In genomic region chr9:112560226-112560625, GRCm38 (mm10) we compare ENCODE assay signal across 22 mouse cellular contexts.
A peak's percentile ranks its signal among the peaks of the same experiment; 100 is the strongest.
DNase-seq lines count a peak whose midpoint lies in the region; ATAC-seq lines count a peak whose summit lies in the region.
"Had no signal": no experiment of that assay in that cellular context is flagged by ENCODE, and none has a peak within 500 bp of the region (broad histone marks: within the 10 kb centered on the region; RNA-seq: fewer than 3 reads in every experiment).

No protein-coding gene starts in this region.

- ATAC-seq in cerebellum, adult (ENCODE audit: insufficient number of reproducible peaks, low FRiP score, low TSS enrichment), result no peak
- no peak for ATAC-seq in frontal cortex, adult (ENCODE audit: low TSS enrichment)
- ATAC-seq: activated CD4-positive, CD25-positive, alpha-beta regulatory T cell, adult 4 months; CD4-positive, CD25-positive, alpha-beta regulatory T cell, adult 4 months; forebrain, embryonic 15.5 days; hindbrain, postnatal 0 days; inflammation-experienced regulatory T-cells, adult 6 months; intestine, embryonic 16.5 days had no signal

- DNase-seq in cerebellum, adult 9-10 months, result peak; percentile 17
- peak; percentile 5 to 6 for DNase-seq in layer of hippocampus, adult 18-20 months (ENCODE audit: low spot score in 2 of 2)
- no peak for DNase-seq in layer of hippocampus, postnatal 25 days (ENCODE audit: extremely low spot score in 1 of 2, low spot score in 1 of 2)
- peak; percentile 40 for DNase-seq in Muller cell, postnatal 12 days (ENCODE audit: inconsistent ontology term)
- DNase-seq in brain, adult 2 months (ENCODE audit: low read depth, low spot score), result peak; percentile 51
- no peak for DNase-seq in adipocyte (ENCODE audit: low spot score)
- DNase-seq: adrenal gland, postnatal 10 days; adrenal gland, postnatal 36 days; embryo, embryonic 11 days; gastrocnemius, postnatal 10 days; gastrocnemius, postnatal 36 days; heart, adult 2 months; heart, postnatal 14 days; heart, postnatal 4 days had no signal

Comparison
In these comparisons a context has a peak if more than half of its experiments do, and no peak if none do; other contexts are left out.
1. DNase-seq: peak in cerebellum, adult 9-10 months (single experiment), layer of hippocampus, adult 18-20 months (2 of 2), Muller cell, postnatal 12 days (single experiment) and brain, adult 2 months (single experiment); none in layer of hippocampus, postnatal 25 days (0 of 2) and adipocyte (single experiment).